Mouse (Mus musculus): ENCODE results near the gene Ap4e1.
"Not testable (repeated sequence)": the region's sequence is repeated elsewhere in the genome, so short reads cannot be mapped to it uniquely, and the experiment has no call there.

Ap4e1 gene

GRCm38 (mm10) chr2:127077611-127078010, 69.1 kb downstream of the Ap4e1 start:
- DNase-seq (ENCODE audit: low spot score): no peak

- not testable (repeated sequence) for DNase-seq (ENCODE audit: low spot score)
Observed at GRCm38 (mm10) chr2:127079066-127079465, 70.5 kb downstream of the Ap4e1 start.

GRCm38 (mm10) chr2:127079881-127080590, 71.5 kb downstream of the Ap4e1 start:
- no peak for DNase-seq (ENCODE audit: low spot score)

GRCm38 (mm10) chr2:127080591-127081218, 72.2 kb downstream of the Ap4e1 start:
- DNase-seq (ENCODE audit: low spot score): no peak

- DNase-seq (ENCODE audit: low spot score): no peak
Observed at GRCm38 (mm10) chr2:127086235-127086634, 77.7 kb downstream of the Ap4e1 start.

GRCm38 (mm10) chr2:127090151-127090550, 81.6 kb downstream of the Ap4e1 start:
- not testable (repeated sequence) for DNase-seq (ENCODE audit: low spot score)

- no peak for DNase-seq (ENCODE audit: low spot score)
Observed at GRCm38 (mm10) chr2:127092000-127092399, 83.5 kb downstream of the Ap4e1 start.

- no peak for DNase-seq (ENCODE audit: low spot score)
Observed at GRCm38 (mm10) chr2:127108986-127109385, 100.5 kb downstream of the Ap4e1 start.
